Mouse (Mus musculus) kidney, embryonic 15.5 days (tissue): ENCODE results near the gene Vamp4. TPM values are rescaled to one million over a fixed set of nuclear protein-coding genes. Genes with fewer than 3 reads are reported as not detected.
"Not testable (repeated sequence)": the region's sequence is repeated elsewhere in the genome, so short reads cannot be mapped to it uniquely, and the experiment has no call there.

Experiments
- ATAC-seq: fragments of 200-750 bp; cut with Nextera tagmentation; replicated peaks from 2 replicates; pipeline ENCODE4 v1.8.0; 2017; ENCODE audit warnings: moderate TSS enrichment; ENCODE audit not compliant: low FRiP score
- H3K27ac ChIP-seq: fragments of 300-500 bp; sonication (generic); 2 replicates; pipeline ENCODE4 v1.5.1; 2015; ENCODE audit warnings: mild to moderate bottlenecking, inconsistent platforms
- H3K27me3 ChIP-seq: fragments of 300-500 bp; sonication (generic); 2 replicates; pipeline ENCODE4 v1.6.1; 2015; ENCODE audit warnings: inconsistent platforms
- H3K36me3 ChIP-seq: fragments of 300-500 bp; sonication (generic); 2 replicates; pipeline ENCODE4 v1.6.1; 2015; ENCODE audit warnings: inconsistent platforms
- H3K4me1 ChIP-seq: fragments of 300-500 bp; sonication (generic); 2 replicates; pipeline ENCODE4 v1.6.1; 2015; ENCODE audit warnings: inconsistent platforms
- H3K4me2 ChIP-seq: fragments of 300-500 bp; sonication (generic); 2 replicates; pipeline ENCODE4 v1.6.1; 2015; ENCODE audit warnings: moderate library complexity, mild to moderate bottlenecking, inconsistent platforms
- H3K4me3 ChIP-seq: fragments of 300-500 bp; sonication (generic); replicated peaks from 2 replicates; pipeline ENCODE4 v1.5.1; 2015; ENCODE audit warnings: mild to moderate bottlenecking, inconsistent platforms
- H3K9ac ChIP-seq: fragments of 300-500 bp; sonication (generic); 2 replicates; pipeline ENCODE4 v1.6.1; 2015; ENCODE audit warnings: mild to moderate bottlenecking, inconsistent platforms
- H3K9me3 ChIP-seq: fragments of 300-500 bp; sonication (generic); replicated peaks from 2 replicates; pipeline ENCODE4 v1.6.1; 2016; ENCODE audit warnings: inconsistent platforms
- WGBS: fragments of 180-500 bp; shearing (Covaris S2); methylation state at CpG from one replicate; pipeline ENCODE4 v1.1.7; 2015; ENCODE audit warnings: mixed read lengths; 5-methylcytosine and 5-hydroxymethylcytosine counted together
- polyA plus RNA-seq: library from polyadenylated mRNA; unstranded; fragments of >200 nt; fragmentation: Nextera tagmentation; extraction: Ambion mirVana; gene quantifications from 2 replicates; pipeline ENCODE4 v1.2.1, GENCODE M21; 2015

Vamp4 gene
- polyA plus RNA-seq, 1 experiment from 2014 or later, result 54.3 TPM

GRCm38 (mm10) chr1:162597379-162598102, 27.2 kb downstream of the Vamp4 start:
- Histone ChIP-seq H3K4me3 (no peak overlapping the region), H3K4me1 (no peaks in the 10 kb centered on the region), H3K27ac (no peak overlapping the region), H3K36me3 (peaks cover 47% of the 10 kb centered on the region), H3K9me3 (no peaks in the 10 kb centered on the region), H3K4me2 (no peak overlapping the region), H3K9ac (no peak overlapping the region), H3K27me3 (no peaks in the 10 kb centered on the region)
- ATAC-seq, result no peak
- 87% methylated on average over 3 of the region's 3 CpGs for WGBS

GRCm38 (mm10) chr1:162599617-162600016, 29.3 kb downstream of the Vamp4 start:
- Histone ChIP-seq H3K27ac (no peak overlapping the region), H3K4me2 (no peak overlapping the region), H3K9me3 (no peaks in the 10 kb centered on the region), H3K9ac (no peak overlapping the region), H3K27me3 (no peaks in the 10 kb centered on the region), H3K36me3 (peaks cover 47% of the 10 kb centered on the region), H3K4me3 (no peak overlapping the region), H3K4me1 (no peaks in the 10 kb centered on the region)
- WGBS, result 86% methylated on average over 5 of the region's 5 CpGs
- no peak for ATAC-seq

GRCm38 (mm10) chr1:162601288-162601687, 31.0 kb downstream of the Vamp4 start:
- Histone ChIP-seq H3K4me3 (no peak overlapping the region), H3K27me3 (no peaks in the 10 kb centered on the region), H3K9me3 (no peaks in the 10 kb centered on the region), H3K9ac (no peak overlapping the region), H3K27ac (no peak overlapping the region), H3K36me3 (peaks cover 40% of the 10 kb centered on the region), H3K4me1 (no peaks in the 10 kb centered on the region), H3K4me2 (no peak overlapping the region)
- ATAC-seq, result 0 out of 2 replicates have a peak, but pooled peaks have one; percentile 33
- WGBS, result 84% methylated on average over 4 of the region's 4 CpGs

- H3K4me3 ChIP-seq, result no peak overlapping the region
- no peak overlapping the region for H3K27ac ChIP-seq
- no peak for ATAC-seq
- no peak overlapping the region for H3K4me2 ChIP-seq
- H3K36me3 ChIP-seq, result peaks cover 3% of the 10 kb centered on the region; the same call in 1 of the 2 replicates
- no peaks in the 10 kb centered on the region for H3K9me3 ChIP-seq
- 14% methylated on average over 1 of the region's 1 CpGs for WGBS
- no peak overlapping the region for H3K9ac ChIP-seq
- no peaks in the 10 kb centered on the region for H3K27me3 ChIP-seq
- H3K4me1 ChIP-seq, result no peaks in the 10 kb centered on the region
These were observed 37.8 kb downstream of the Vamp4 start for GRCm38 (mm10) chr1:162608127-162608526.

GRCm38 (mm10) chr1:162609633-162610250, 39.4 kb downstream of the Vamp4 start:
- no peak overlapping the region for H3K27ac ChIP-seq
- WGBS, result 52% methylated on average over 9 of the region's 9 CpGs
- H3K4me3 ChIP-seq, result no peak overlapping the region
- no peak overlapping the region for H3K4me2 ChIP-seq
- no peaks in the 10 kb centered on the region for H3K27me3 ChIP-seq
- no peaks in the 10 kb centered on the region for H3K36me3 ChIP-seq
- no peak for ATAC-seq
- no peaks in the 10 kb centered on the region for H3K4me1 ChIP-seq
- H3K9ac ChIP-seq, result no peak overlapping the region
- no peaks in the 10 kb centered on the region for H3K9me3 ChIP-seq

- Histone ChIP-seq H3K4me2 (no peak overlapping the region), H3K9me3 (no peaks in the 10 kb centered on the region), H3K4me3 (no peak overlapping the region), H3K36me3 (no peaks in the 10 kb centered on the region), H3K27ac (no peak overlapping the region), H3K9ac (no peak overlapping the region), H3K27me3 (no peaks in the 10 kb centered on the region), H3K4me1 (no peaks in the 10 kb centered on the region)
- no peak for ATAC-seq
- 76% methylated on average over 4 of the region's 4 CpGs for WGBS
These were observed 40.9 kb downstream of the Vamp4 start for GRCm38 (mm10) chr1:162611191-162611590.

GRCm38 (mm10) chr1:162615511-162615910, 45.2 kb downstream of the Vamp4 start:
- H3K9me3 ChIP-seq, result no peaks in the 10 kb centered on the region
- H3K9ac ChIP-seq, result no peak overlapping the region
- no peaks in the 10 kb centered on the region for H3K4me1 ChIP-seq
- H3K36me3 ChIP-seq, result no peaks in the 10 kb centered on the region
- H3K27ac ChIP-seq, result no peak overlapping the region
- H3K4me3 ChIP-seq, result no peak overlapping the region
- 79% methylated on average over 1 of the region's 1 CpGs for WGBS
- H3K27me3 ChIP-seq, result no peaks in the 10 kb centered on the region
- H3K4me2 ChIP-seq, result no peak overlapping the region
- no peak for ATAC-seq

- Histone ChIP-seq H3K27ac (no peak overlapping the region), H3K27me3 (no peaks in the 10 kb centered on the region), H3K4me3 (no peak overlapping the region), H3K9me3 (no peaks in the 10 kb centered on the region), H3K9ac (no peak overlapping the region), H3K36me3 (no peaks in the 10 kb centered on the region), H3K4me1 (no peaks in the 10 kb centered on the region), H3K4me2 (no peak overlapping the region)
- 67% methylated on average over 4 of the region's 4 CpGs for WGBS
- ATAC-seq, result no peak
These were observed 50.2 kb downstream of the Vamp4 start for GRCm38 (mm10) chr1:162620487-162620886.

- Histone ChIP-seq H3K9ac (no peak overlapping the region), H3K4me2 (no peak overlapping the region), H3K27me3 (no peaks in the 10 kb centered on the region), H3K4me1 (no peaks in the 10 kb centered on the region), H3K9me3 (no peaks in the 10 kb centered on the region), H3K4me3 (no peak overlapping the region), H3K27ac (no peak overlapping the region), H3K36me3 (no peaks in the 10 kb centered on the region)
- WGBS, result 25% methylated on average over 4 of the region's 4 CpGs
- no peak for ATAC-seq
These were observed 53.6 kb downstream of the Vamp4 start for GRCm38 (mm10) chr1:162623895-162624294.

- 62% methylated on average over 7 of the region's 7 CpGs for WGBS
These were observed 54.9 kb downstream of the Vamp4 start for GRCm38 (mm10) chr1:162625229-162625628.

GRCm38 (mm10) chr1:162627821-162628220, 57.5 kb downstream of the Vamp4 start:
- not testable (repeated sequence) for H3K4me1 ChIP-seq, H3K9me3 ChIP-seq, H3K9ac ChIP-seq, H3K36me3 ChIP-seq, H3K4me3 ChIP-seq, H3K4me2 ChIP-seq, H3K27me3 ChIP-seq, ATAC-seq, H3K27ac ChIP-seq
- WGBS, result 89% methylated on average over 4 of the region's 4 CpGs

More at GRCm38 (mm10) chr1:162625229-162625628, 54.9 kb downstream of the Vamp4 start:
- Histone ChIP-seq H3K27me3 (no peaks in the 10 kb centered on the region), H3K4me1 (no peaks in the 10 kb centered on the region), H3K4me3 (no peak overlapping the region), H3K27ac (no peak overlapping the region), H3K9ac (no peak overlapping the region), H3K36me3 (no peaks in the 10 kb centered on the region), H3K9me3 (no peaks in the 10 kb centered on the region), H3K4me2 (no peak overlapping the region)
- no peak for ATAC-seq

- H3K4me2 ChIP-seq, ATAC-seq, H3K9me3 ChIP-seq, H3K9ac ChIP-seq, H3K4me3 ChIP-seq, H3K27ac ChIP-seq, H3K4me1 ChIP-seq, H3K27me3 ChIP-seq, H3K36me3 ChIP-seq: not testable (repeated sequence)
- 94% methylated on average over 15 of the region's 15 CpGs for WGBS
These were observed 58.0 kb downstream of the Vamp4 start for GRCm38 (mm10) chr1:162628326-162628725.
